Mouse (Mus musculus): ENCODE measurements around the gene Hmcn2. TPM values are rescaled to one million over a fixed set of nuclear protein-coding genes. Genes with fewer than 3 reads are reported as not detected.

Hmcn2 gene
- total and polyA plus RNA-seq, 3 experiments: 1.0 to 5.7 (median 2.1) TPM

GRCm38 (mm10) chr2:31303177-31303576 lies 11.0 kb upstream of the Hmcn2 start:
- TF ChIP-seq GABPA (IDR thresholded peaks at IDR 0.05; ENCODE audit: insufficient replicate concordance, low read depth, low read length): no peak
- no peak for TF ChIP-seq EP300 (IDR thresholded peaks at IDR 0.05; ENCODE audit: low read length)
- peak; percentile 35; the same call in 1 of the 2 replicates for TF ChIP-seq IRF4 (IDR thresholded peaks at IDR 0.05; ENCODE audit: low read depth, low read length)
- no peak for TF ChIP-seq TCF12 (IDR thresholded peaks at IDR 0.05; ENCODE audit: low read depth, low read length)
- no peak for TF ChIP-seq MAZ (IDR thresholded peaks at IDR 0.05; ENCODE audit: low read depth, low read length)
- TF ChIP-seq USF1 (IDR thresholded peaks at IDR 0.05; ENCODE audit: low read depth, low read length): no peak
- no peak for TF ChIP-seq ZC3H11A (IDR thresholded peaks at IDR 0.05; ENCODE audit: low read depth, low read length)
- TF ChIP-seq POLR2AphosphoS2 (IDR thresholded peaks at IDR 0.05; ENCODE audit: low read depth, low read length): no peak
- no peak for TF ChIP-seq RAD21 (IDR thresholded peaks at IDR 0.05; ENCODE audit: low read depth, low read length)
- peak; percentile 60; the same call in 1 of the 2 replicates for TF ChIP-seq MEF2A (IDR thresholded peaks at IDR 0.05; ENCODE audit: borderline replicate concordance, low read depth, low read length)
- no peak for TF ChIP-seq HCFC1 (IDR thresholded peaks at IDR 0.05; ENCODE audit: low read depth, low read length)
- TF ChIP-seq ZNF384 (IDR thresholded peaks at IDR 0.05; ENCODE audit: low read depth, low read length): peak; percentile 84
- TF ChIP-seq ETS1 (conservative IDR thresholded peaks at IDR 0.05; ENCODE audit: low read depth, low read length): peak; percentile 72; the same call in 1 of the 2 replicates
- TF ChIP-seq CHD1 (IDR thresholded peaks at IDR 0.05; ENCODE audit: low read depth, low read length): no peak
- TF ChIP-seq JUN (IDR thresholded peaks at IDR 0.05; ENCODE audit: insufficient read depth, low read depth, low read length): no peak
- TF ChIP-seq ZKSCAN1 (IDR thresholded peaks at IDR 0.05; ENCODE audit: borderline replicate concordance, low read depth, low read length): no peak
- no peak for TF ChIP-seq USF2 (conservative IDR thresholded peaks at IDR 0.05; ENCODE audit: low read depth, low read length)
- no peak for TF ChIP-seq CHD2 (IDR thresholded peaks at IDR 0.05; ENCODE audit: low read length)
- TF ChIP-seq CTCF (conservative IDR thresholded peaks at IDR 0.05 in 1 of 2, IDR thresholded peaks at IDR 0.05 in 1 of 2; ENCODE audit: low read depth in 2 of 2, low read length in 2 of 2): no peak
- no peak for TF ChIP-seq MXI1 (IDR thresholded peaks at IDR 0.05; ENCODE audit: low read depth, low read length)
- TF ChIP-seq NELFE (IDR thresholded peaks at IDR 0.05; ENCODE audit: low read depth, low read length): no peak
- TF ChIP-seq JUND (conservative IDR thresholded peaks at IDR 0.05; ENCODE audit: low read depth, low read length): no peak
- no peak for TF ChIP-seq KAT2A (IDR thresholded peaks at IDR 0.05; ENCODE audit: insufficient replicate concordance, low read length)
- TF ChIP-seq BHLHE40 (IDR thresholded peaks at IDR 0.05; ENCODE audit: low read depth, low read length): 0 out of 2 replicates have a peak, but pooled peaks have one; percentile 29
- TF ChIP-seq ELF1 (IDR thresholded peaks at IDR 0.05; ENCODE audit: low read depth, low read length): no peak
- in situ Hi-C loops (cut with MboI; ENCODE audit: low pct_ligation_motif_present, low pct_unique_long_range_greater_than_20kb, low sequenced_read_pairs) (no loop called here), dilution Hi-C loops (cut with MboI; ENCODE audit: extremely low pct_ligation_motif_present, extremely low pct_unique_long_range_greater_than_20kb, low sequenced_read_pairs) (no loop called here)
- DNase-seq (ENCODE audit: extremely low read depth): peak; percentile 21
- peaks cover 0 to 5% of the 10 kb centered on the region in 2 experiments; a peak in 1 of 4 replicates for H3K4me1 ChIP-seq (ENCODE audit: control insufficient read depth in 1 of 2, insufficient read depth in 2 of 2)
- H3K27me3 ChIP-seq (replicated peaks): peaks cover 86% of the 10 kb centered on the region
- no peak overlapping the region for H3K27ac ChIP-seq (ENCODE audit: insufficient read depth, low read depth)
- H3K4me2 ChIP-seq (ENCODE audit: insufficient read depth, low read depth, poor library complexity, severe bottlenecking): no peak overlapping the region
- H3K4me3 ChIP-seq (replicated peaks in 1 of 3; ENCODE audit: low read depth in 2 of 3, low read length in 2 of 3, poor library complexity in 1 of 3): no peak overlapping the region
- H3K9me3 ChIP-seq (replicated peaks; ENCODE audit: low read length): peaks cover 3% of the 10 kb centered on the region
- no peaks in the 10 kb centered on the region for H3K79me2 ChIP-seq (replicated peaks; ENCODE audit: control insufficient read depth, extremely low read depth, insufficient read depth, poor library complexity, severe bottlenecking)
- no peak overlapping the region for H3K9ac ChIP-seq (ENCODE audit: insufficient read depth, low read depth)
- no peaks in the 10 kb centered on the region for H3K36me3 ChIP-seq (replicated peaks in 1 of 2; ENCODE audit: control insufficient read depth in 1 of 2, insufficient read depth in 1 of 2, low read length in 1 of 2)
